ENCODE assay signal across 13 mouse cellular contexts in the genomic region with DNA sequence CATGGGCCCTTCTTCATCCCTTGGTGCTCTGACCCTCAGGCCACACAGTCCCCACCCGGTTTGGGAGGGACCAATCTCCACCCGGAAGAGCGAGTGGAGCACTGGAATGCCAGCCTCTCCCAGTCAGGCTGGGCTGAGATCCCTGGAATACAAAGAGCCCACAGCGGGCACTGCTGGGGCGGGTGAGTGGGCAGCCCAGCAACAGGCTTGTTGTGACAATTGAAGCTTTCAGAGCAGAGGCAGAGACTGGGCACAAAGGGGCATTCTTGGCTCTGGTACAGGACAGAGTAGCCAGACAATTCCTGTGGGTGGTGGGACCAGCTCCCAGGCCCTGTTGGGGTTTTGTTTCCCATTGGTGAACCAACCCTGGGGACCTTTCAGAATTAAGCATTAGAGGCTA. TPM values are rescaled to one million over a fixed set of nuclear protein-coding genes. Genes with fewer than 3 reads are reported as not detected.
DNase-seq lines count a peak whose midpoint lies in the region; ATAC-seq and TF ChIP-seq lines count a peak whose summit lies in the region.
"Had no signal": no experiment of that assay in that cellular context is flagged by ENCODE, and none has a peak within 500 bp of the region (broad histone marks: within the 10 kb centered on the region; RNA-seq: fewer than 3 reads in every experiment).

No protein-coding gene starts in this region.

- no peak for DNase-seq in midbrain, embryonic 11.5 days (ENCODE audit: low spot score, missing footprints)
- peak; percentile 36 to 59 for DNase-seq in left cerebral cortex, adult 2 months (ENCODE audit: extremely low spot score in 1 of 2, low spot score in 2 of 2)
- DNase-seq in T-cell, adult 2 months (ENCODE audit: low spot score) = no peak
- no peak for DNase-seq in liver, postnatal 0 days
- DNase-seq in heart, postnatal 14 days = no peak
- DNase-seq: adrenal gland, postnatal 25 days; heart, postnatal 10 days had no signal

- 0 out of 2 replicates have a peak, but pooled peaks have one; percentile 4 for ATAC-seq in midbrain, embryonic 12.5 days (ENCODE audit: low FRiP score, low read depth)
- no peak for ATAC-seq in midbrain, embryonic 11.5 days (ENCODE audit: low FRiP score)
- peak; percentile 88 for ATAC-seq in forebrain, embryonic 16.5 days
- 0 out of 2 replicates have a peak, but pooled peaks have one; percentile 35 for ATAC-seq in stomach, embryonic 14.5 days (ENCODE audit: insufficient number of reproducible peaks, insufficient read depth, low FRiP score, low read depth)
- ATAC-seq in liver, postnatal 0 days = no peak

- no peak for TF ChIP-seq CTCF in left cerebral cortex, adult 2 months (IDR thresholded peaks at IDR 0.05)
- TF ChIP-seq CTCF in liver, postnatal 0 days (IDR thresholded peaks at IDR 0.05; ENCODE audit: low read depth) = no peak

- no peak overlapping the region for H3K4me3 ChIP-seq in midbrain, embryonic 12.5 days
- H3K4me3 ChIP-seq in midbrain, embryonic 11.5 days (ENCODE audit: low read depth, low read length) = no peak overlapping the region
- no peak overlapping the region for H3K4me3 ChIP-seq in forebrain, embryonic 16.5 days (replicated peaks; ENCODE audit: low read length)
- no peak overlapping the region for H3K4me3 ChIP-seq in left cerebral cortex, adult 2 months
- H3K4me3 ChIP-seq in stomach, embryonic 14.5 days (ENCODE audit: low read depth, low read length) = no peak overlapping the region
- no peak overlapping the region for H3K4me3 ChIP-seq in liver, postnatal 0 days (ENCODE audit: low read depth, low read length)
- H3K4me3 ChIP-seq: embryonic facial prominence, embryonic 13.5 days had no signal

- H3K9ac ChIP-seq in midbrain, embryonic 12.5 days (replicated peaks) = no peak overlapping the region
- H3K9ac ChIP-seq in midbrain, embryonic 11.5 days (ENCODE audit: low read length) = no peak overlapping the region
- H3K9ac ChIP-seq in forebrain, embryonic 16.5 days (replicated peaks; ENCODE audit: low read depth, low read length) = no peak overlapping the region
- H3K9ac ChIP-seq in stomach, embryonic 14.5 days (replicated peaks; ENCODE audit: low read depth, low read length) = no peak overlapping the region
- H3K9ac ChIP-seq in liver, postnatal 0 days (replicated peaks) = no peak overlapping the region
- H3K9ac ChIP-seq: embryonic facial prominence, embryonic 13.5 days had no signal

- peaks cover 4% of the 10 kb centered on the region for H3K4me1 ChIP-seq in midbrain, embryonic 12.5 days
- no peaks in the 10 kb centered on the region for H3K4me1 ChIP-seq in midbrain, embryonic 11.5 days (ENCODE audit: control insufficient read depth, insufficient read depth, low read length)
- H3K4me1 ChIP-seq in forebrain, embryonic 16.5 days (replicated peaks; ENCODE audit: control insufficient read depth, insufficient read depth, low read length) = peaks cover 24% of the 10 kb centered on the region
- H3K4me1 ChIP-seq in stomach, embryonic 14.5 days (ENCODE audit: control insufficient read depth, insufficient read depth, low read length) = 0 out of 2 replicates have a peak, but pooled peaks cover 4% of the 10 kb centered on the region
- H3K4me1 ChIP-seq in liver, postnatal 0 days (ENCODE audit: insufficient read depth) = peaks cover 10% of the 10 kb centered on the region
- H3K4me1 ChIP-seq: embryonic facial prominence, embryonic 13.5 days had no signal

- TF ChIP-seq EP300 in liver, postnatal 0 days (IDR thresholded peaks at IDR 0.05; ENCODE audit: low read depth) = no peak

- no peak overlapping the region for H3K4me2 ChIP-seq in midbrain, embryonic 12.5 days (replicated peaks)
- no peak overlapping the region for H3K4me2 ChIP-seq in midbrain, embryonic 11.5 days
- no peak overlapping the region for H3K4me2 ChIP-seq in forebrain, embryonic 16.5 days (ENCODE audit: low read length)
- no peak overlapping the region for H3K4me2 ChIP-seq in stomach, embryonic 14.5 days (replicated peaks; ENCODE audit: low read depth, low read length)
- no peak overlapping the region for H3K4me2 ChIP-seq in liver, postnatal 0 days (ENCODE audit: low read depth, low read length)
- H3K4me2 ChIP-seq: embryonic facial prominence, embryonic 13.5 days had no signal

- no peaks in the 10 kb centered on the region for H3K27me3 ChIP-seq in midbrain, embryonic 12.5 days
- H3K27me3 ChIP-seq in midbrain, embryonic 11.5 days (ENCODE audit: control insufficient read depth, insufficient read depth, low read length) = no peaks in the 10 kb centered on the region
- no peaks in the 10 kb centered on the region for H3K27me3 ChIP-seq in forebrain, embryonic 16.5 days (replicated peaks; ENCODE audit: control insufficient read depth, insufficient read depth, low read length)
- H3K27me3 ChIP-seq in stomach, embryonic 14.5 days (ENCODE audit: control insufficient read depth, insufficient read depth, low read length) = no peaks in the 10 kb centered on the region
- no peaks in the 10 kb centered on the region for H3K27me3 ChIP-seq in liver, postnatal 0 days (ENCODE audit: insufficient read depth, low read length)
- H3K27me3 ChIP-seq: embryonic facial prominence, embryonic 13.5 days had no signal

- no peaks in the 10 kb centered on the region for H3K36me3 ChIP-seq in midbrain, embryonic 12.5 days
- H3K36me3 ChIP-seq in midbrain, embryonic 11.5 days (ENCODE audit: control insufficient read depth, insufficient read depth, low read length) = no peaks in the 10 kb centered on the region
- H3K36me3 ChIP-seq in forebrain, embryonic 16.5 days (ENCODE audit: control insufficient read depth, insufficient read depth) = no peaks in the 10 kb centered on the region
- H3K36me3 ChIP-seq in stomach, embryonic 14.5 days (ENCODE audit: control insufficient read depth, insufficient read depth, low read length) = no peaks in the 10 kb centered on the region
- H3K36me3 ChIP-seq in liver, postnatal 0 days (replicated peaks; ENCODE audit: insufficient read depth, low read length) = no peaks in the 10 kb centered on the region
- H3K36me3 ChIP-seq: embryonic facial prominence, embryonic 13.5 days had no signal

- intact Hi-C loops in left cerebral cortex, adult 2 months (cut with DNase I) = loop anchor here (5.0 kb wide), 1 partner anchor 183 kb away; the partner anchor contains the start of gene Hk1
- intact Hi-C loops in heart, postnatal 14 days (cut with DNase I) = no loop called here

- no peak overlapping the region for H3K27ac ChIP-seq in midbrain, embryonic 12.5 days (replicated peaks)
- no peak overlapping the region for H3K27ac ChIP-seq in midbrain, embryonic 11.5 days (ENCODE audit: low read depth, low read length)
- H3K27ac ChIP-seq in forebrain, embryonic 16.5 days (ENCODE audit: low read length) = 0 out of 2 replicates have a peak overlapping the region, but pooled peaks have one; percentile 32
- H3K27ac ChIP-seq in left cerebral cortex, adult 2 months = peak overlapping the region; percentile 68
- no peak overlapping the region for H3K27ac ChIP-seq in stomach, embryonic 14.5 days (ENCODE audit: low read length)
- no peak overlapping the region for H3K27ac ChIP-seq in liver, postnatal 0 days (ENCODE audit: low read depth)
- H3K27ac ChIP-seq: embryonic facial prominence, embryonic 13.5 days had no signal

- H3K9me3 ChIP-seq in midbrain, embryonic 12.5 days = no peaks in the 10 kb centered on the region
- H3K9me3 ChIP-seq in midbrain, embryonic 11.5 days (ENCODE audit: control insufficient read depth, low read length) = no peaks in the 10 kb centered on the region
- no peaks in the 10 kb centered on the region for H3K9me3 ChIP-seq in forebrain, embryonic 16.5 days (ENCODE audit: control insufficient read depth, low read length)
- H3K9me3 ChIP-seq in stomach, embryonic 14.5 days (ENCODE audit: control insufficient read depth, low read depth, low read length) = no peaks in the 10 kb centered on the region
- no peaks in the 10 kb centered on the region for H3K9me3 ChIP-seq in liver, postnatal 0 days (ENCODE audit: low read length)
- H3K9me3 ChIP-seq: embryonic facial prominence, embryonic 13.5 days had no signal

- WGBS in midbrain, embryonic 12.5 days = 85% methylated on average over 5 of the region's 5 CpGs
- 88% methylated on average over 5 of the region's 5 CpGs for WGBS in midbrain, embryonic 11.5 days
- 29% methylated on average over 5 of the region's 5 CpGs for WGBS in forebrain, embryonic 16.5 days
- WGBS in stomach, embryonic 14.5 days = 71% methylated on average over 5 of the region's 5 CpGs
- 69% methylated on average over 5 of the region's 5 CpGs for WGBS in liver, postnatal 0 days (ENCODE audit: insufficient replicate concordance)

RNA-seq across cellular contexts. Expression of gene Tspan15, which starts 36.6 kb away (rescaled TPM):
- 11.7 and 12.5 TPM in 2 replicates for polyA plus RNA-seq in midbrain, embryonic 12.5 days (2016; fragmentation: Nextera tagmentation; extraction: Ambion mirVana)
- polyA plus RNA-seq in midbrain, embryonic 11.5 days (2014; fragmentation: Nextera tagmentation; extraction: Ambion mirVana) = 8.6 and 9.3 TPM in 2 replicates
- polyA plus RNA-seq in forebrain, embryonic 16.5 days (2015; fragmentation: Nextera tagmentation; extraction: Ambion mirVana) = 13.9 and 15.4 TPM in 2 replicates
- 10 to 100 TPM in 1 of 2 experiments, 1 to 10 TPM in 1; 8.5 to 10.4 TPM for total RNA-seq in left cerebral cortex, adult 2 months (2021)
- polyA plus RNA-seq in stomach, embryonic 14.5 days (2014; fragmentation: Nextera tagmentation; extraction: Ambion mirVana) = 32.4 and 32.8 TPM in 2 replicates
- polyA plus RNA-seq in liver, postnatal 0 days (2015; fragmentation: Nextera tagmentation; extraction: Ambion mirVana) = 11.5 and 13.0 TPM in 2 replicates
- 10 to 100 TPM; 10.6 to 11.5 TPM for total RNA-seq in heart, postnatal 14 days (2021)

RNA-seq across cellular contexts. Expression of gene Fam241b, which starts 50.7 kb away (rescaled TPM):
- 41.0 and 41.6 TPM in 2 replicates for polyA plus RNA-seq in midbrain, embryonic 12.5 days (2016; fragmentation: Nextera tagmentation; extraction: Ambion mirVana)
- polyA plus RNA-seq in midbrain, embryonic 11.5 days (2014; fragmentation: Nextera tagmentation; extraction: Ambion mirVana) = 7.1 and 7.6 TPM in 2 replicates
- 153 and 185 TPM in 2 replicates for polyA plus RNA-seq in forebrain, embryonic 16.5 days (2015; fragmentation: Nextera tagmentation; extraction: Ambion mirVana)
- 10 to 100 TPM; 50.1 to 58.3 TPM for total RNA-seq in left cerebral cortex, adult 2 months (2021)
- polyA plus RNA-seq in stomach, embryonic 14.5 days (2014; fragmentation: Nextera tagmentation; extraction: Ambion mirVana) = 7.7 and 8.1 TPM in 2 replicates
- polyA plus RNA-seq in liver, postnatal 0 days (2015; fragmentation: Nextera tagmentation; extraction: Ambion mirVana) = 0.64 and 0.69 TPM in 2 replicates
- 1 to 10 TPM in 1 of 2 experiments, under 1 TPM in 1; 0.93 to 1.1 TPM for total RNA-seq in heart, postnatal 14 days (2021)

RNA-seq across cellular contexts. Expression of gene Tacr2, which starts 57.8 kb away (rescaled TPM):
- not detected in 2 replicates for polyA plus RNA-seq in midbrain, embryonic 12.5 days (2016; fragmentation: Nextera tagmentation; extraction: Ambion mirVana)
- polyA plus RNA-seq in midbrain, embryonic 11.5 days (2014; fragmentation: Nextera tagmentation; extraction: Ambion mirVana) = not detected in 2 replicates
- polyA plus RNA-seq in forebrain, embryonic 16.5 days (2015; fragmentation: Nextera tagmentation; extraction: Ambion mirVana) = not detected in 2 replicates
- under 1 TPM in 1 of 2 experiments, not detected in 1; 0.34 TPM for total RNA-seq in left cerebral cortex, adult 2 months (2021)
- 0.14 and 0.69 TPM in 2 replicates for polyA plus RNA-seq in stomach, embryonic 14.5 days (2014; fragmentation: Nextera tagmentation; extraction: Ambion mirVana)
- polyA plus RNA-seq in liver, postnatal 0 days (2015; fragmentation: Nextera tagmentation; extraction: Ambion mirVana) = not detected in 2 replicates
- not detected for total RNA-seq in heart, postnatal 14 days (2021)
- total RNA-seq: heart, postnatal 10 days had no signal
- polyA plus RNA-seq: embryonic facial prominence, embryonic 13.5 days; limb, embryonic 11.5 days; spleen, adult 2 months had no signal

Comparison
In these comparisons a context has a peak if more than half of its experiments do, and no peak if none do; other contexts are left out.
1. ATAC-seq: peak in midbrain, embryonic 12.5 days (single experiment), forebrain, embryonic 16.5 days (single experiment) and stomach, embryonic 14.5 days (single experiment); none in midbrain, embryonic 11.5 days (single experiment) and liver, postnatal 0 days (single experiment).
2. H3K27ac ChIP-seq: peak in forebrain, embryonic 16.5 days (single experiment) and left cerebral cortex, adult 2 months (single experiment); none in midbrain, embryonic 12.5 days (single experiment), midbrain, embryonic 11.5 days (single experiment), stomach, embryonic 14.5 days (single experiment) and liver, postnatal 0 days (single experiment).
3. DNase-seq: peak in left cerebral cortex, adult 2 months (2 of 2); none in midbrain, embryonic 11.5 days (single experiment), T-cell, adult 2 months (single experiment), liver, postnatal 0 days (single experiment) and heart, postnatal 14 days (0 of 2).